Mouse (Mus musculus) embryonic facial prominence, embryonic 10.5 days (tissue): ENCODE data around the gene Wwp2. TPM values are rescaled to one million over a fixed set of nuclear protein-coding genes. Genes with fewer than 3 reads are reported as not detected.

ENCODE experiments used
- DNase-seq: peaks from one replicate; pipeline ENCODE4 v3.0.0-alpha.2; 2017; ENCODE audit warnings: low spot score
- H3K27ac ChIP-seq: fragments of 300-500 bp; sonication (generic); replicated peaks from 2 replicates; pipeline ENCODE4 v1.5.1; 2016; ENCODE audit warnings: mild to moderate bottlenecking
- H3K27me3 ChIP-seq: fragments of 300-500 bp; sonication (generic); replicated peaks from 2 replicates; pipeline ENCODE4 v1.6.1; 2016; ENCODE audit warnings: low read depth, mild to moderate bottlenecking; ENCODE audit not compliant: poor library complexity, severe bottlenecking
- H3K36me3 ChIP-seq: fragments of 300-500 bp; sonication (generic); replicated peaks from 2 replicates; pipeline ENCODE4 v1.6.1; 2016; ENCODE audit warnings: mild to moderate bottlenecking, moderate library complexity
- H3K4me1 ChIP-seq: fragments of 300-500 bp; sonication (generic); 2 replicates; pipeline ENCODE4 v1.6.1; 2016
- H3K4me3 ChIP-seq: fragments of 300-500 bp; sonication (generic); 2 replicates; pipeline ENCODE4 v1.5.1; 2016; ENCODE audit warnings: mild to moderate bottlenecking, moderate library complexity
- H3K9me3 ChIP-seq: fragments of 300-500 bp; sonication (generic); 2 replicates; pipeline ENCODE4 v1.6.1; 2016; ENCODE audit warnings: mild to moderate bottlenecking
- WGBS: fragments of 180-500 bp; shearing (Covaris S2); methylation state at CpG from one replicate; pipeline ENCODE4 v1.1.7; 2016; 5-methylcytosine and 5-hydroxymethylcytosine counted together
- microRNA counts: library from miRNA; unstranded; fragments of <30 nt; microRNA quantifications from one replicate; lab custom pipeline; 2017
- microRNA-seq: library from miRNA; unstranded; fragments of <30 nt; microRNA quantifications from one replicate; pipeline ENCODE4, GENCODE M21; 2017
- polyA plus RNA-seq: library from polyadenylated mRNA; unstranded; fragments of >200 nt; fragmentation: Nextera tagmentation; extraction: Ambion mirVana; gene quantifications from 2 replicates; pipeline ENCODE4 v1.2.1, GENCODE M21; 2016

The Wwp2 gene
- polyA plus RNA-seq, 1 experiment from 2014 or later: 67.5 TPM

DNA sequence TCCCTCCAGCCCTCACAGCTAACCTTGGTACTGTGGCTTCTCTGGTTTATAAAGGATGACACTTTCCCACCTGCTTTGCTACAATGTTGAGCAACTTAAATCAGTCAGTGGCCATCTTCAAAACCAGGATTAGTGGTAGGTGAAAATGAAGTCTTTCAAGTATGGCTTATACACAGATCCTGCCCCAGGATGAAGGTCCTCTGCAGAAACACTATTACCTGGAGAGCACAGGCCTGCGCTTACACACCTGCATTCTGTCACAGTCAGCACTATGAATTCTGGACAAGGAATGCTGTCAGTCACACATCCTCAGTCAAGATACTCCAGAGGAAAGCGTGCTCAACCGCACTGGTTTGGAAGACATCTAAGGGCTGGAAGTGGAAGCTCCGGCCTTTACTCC is 145.4 kb downstream of the Wwp2 start:
- WGBS: 95% methylated on average over 4 of the region's 4 CpGs
- peaks cover 90% of the 10 kb centered on the region for H3K36me3 ChIP-seq

DNA sequence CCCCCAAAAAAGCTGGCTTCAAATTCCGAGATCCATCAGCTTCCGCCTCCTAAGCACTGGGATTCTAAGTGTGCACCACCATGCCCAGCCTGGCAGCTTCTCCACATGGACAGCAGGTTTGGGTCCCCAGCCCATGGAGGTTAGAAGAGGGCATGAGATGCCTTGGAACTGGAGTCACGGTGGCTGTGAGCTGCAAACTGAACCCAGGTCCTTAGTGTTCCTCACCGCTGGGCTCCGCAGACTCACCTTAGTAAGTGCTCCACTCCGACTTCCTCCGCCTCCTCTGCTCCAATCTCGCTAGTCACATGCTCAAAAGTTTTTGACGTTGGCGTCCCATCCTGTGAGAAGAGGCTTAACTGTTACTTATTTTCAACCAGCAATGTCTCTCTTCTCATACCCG is 146.0 kb downstream of the Wwp2 start:
- Histone ChIP-seq H3K27ac (no peak overlapping the region), H3K27me3 (no peaks in the 10 kb centered on the region), H3K4me3 (no peak overlapping the region), H3K4me1 (peaks cover 14% of the 10 kb centered on the region), H3K9me3 (no peaks in the 10 kb centered on the region), H3K36me3 (peaks cover 91% of the 10 kb centered on the region)
- 92% methylated on average over 11 of the region's 11 CpGs for WGBS
- DNase-seq: no peak

More for the DNA sequence above, 145.4 kb downstream of the Wwp2 start:
- DNase-seq: no peak
- H3K27ac ChIP-seq: no peak overlapping the region
- H3K4me1 ChIP-seq: peaks cover 10% of the 10 kb centered on the region
- no peaks in the 10 kb centered on the region for H3K27me3 ChIP-seq
- H3K4me3 ChIP-seq: no peak overlapping the region
- H3K9me3 ChIP-seq: no peaks in the 10 kb centered on the region

DNA sequence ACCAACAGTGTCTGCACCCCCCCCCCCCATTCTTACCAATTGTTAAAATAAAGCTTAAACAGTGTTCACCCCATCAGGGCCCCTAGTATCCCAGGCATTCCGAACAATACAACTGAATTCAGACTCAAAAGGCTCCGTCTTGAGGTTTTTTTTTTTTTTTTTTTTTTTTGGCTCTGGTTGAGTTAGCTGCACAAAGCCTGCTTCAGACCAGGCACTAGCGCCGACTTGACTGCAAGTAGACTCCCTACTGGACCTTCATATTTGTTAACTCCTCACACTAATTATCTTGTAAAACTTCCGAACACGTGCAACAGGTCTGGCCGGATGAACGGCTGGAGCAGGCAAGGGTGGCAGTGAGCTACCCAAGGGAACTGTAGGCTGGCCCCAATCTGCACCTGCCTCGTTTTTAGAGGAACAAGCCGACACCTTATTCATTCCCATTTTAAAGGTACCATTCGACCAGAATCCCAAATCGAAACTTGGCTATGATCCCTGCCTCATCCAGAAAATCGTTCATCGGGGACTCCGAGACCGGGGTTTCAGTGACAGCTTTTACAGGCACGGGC is 151.3 kb downstream of the Wwp2 start:
- H3K4me1 ChIP-seq: peaks cover 16% of the 10 kb centered on the region
- no peaks in the 10 kb centered on the region for H3K27me3 ChIP-seq
- 3% methylated on average over 17 of the region's 17 CpGs for WGBS
- no peak for DNase-seq
- H3K27ac ChIP-seq: peak overlapping the region; percentile 94
- peaks cover 42% of the 10 kb centered on the region for H3K36me3 ChIP-seq
- peak overlapping the region; percentile 78 for H3K4me3 ChIP-seq
- H3K9me3 ChIP-seq: no peaks in the 10 kb centered on the region

DNA sequence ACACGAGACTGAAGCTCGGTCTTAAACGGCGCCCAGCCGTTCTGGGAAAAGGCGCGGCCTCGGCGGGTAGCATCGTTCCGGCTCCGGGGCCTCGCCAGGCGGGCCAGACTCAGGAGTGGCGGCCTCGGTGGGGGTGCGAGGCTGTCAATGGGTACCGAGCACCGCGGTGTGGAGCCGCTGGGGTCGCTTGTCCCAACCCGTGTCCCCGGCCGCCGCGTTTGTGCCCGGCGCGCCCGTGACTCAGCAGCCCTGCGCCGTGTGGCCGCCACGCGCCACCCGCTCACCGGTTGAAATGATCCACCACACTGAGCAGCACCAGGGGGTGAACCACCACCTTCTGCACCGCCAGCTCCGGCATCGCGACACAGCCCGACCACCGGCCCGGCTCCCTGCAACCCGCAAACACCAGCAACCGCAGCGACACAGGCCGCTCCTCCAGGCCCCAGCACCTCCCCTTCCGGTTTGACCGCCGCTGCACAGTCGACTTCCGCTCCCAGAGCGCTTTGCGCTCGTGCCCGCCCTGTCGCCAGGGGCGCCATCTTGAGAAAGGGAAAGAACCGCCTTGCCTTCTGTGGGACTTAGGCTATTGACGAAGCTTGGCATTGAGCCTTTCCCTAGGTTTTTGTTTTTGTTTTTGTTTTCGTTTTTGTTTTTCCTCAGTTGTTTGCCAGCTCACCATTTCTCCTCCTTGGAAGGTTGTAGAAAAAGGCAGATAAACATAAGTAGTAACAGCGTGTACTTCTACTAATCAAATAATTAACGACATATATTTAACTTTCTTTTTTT is 152.0 kb downstream of the Wwp2 start, which contains the start of gene Psmd7:
TSS of gene Psmd7 (minus strand) at position 470 of the 786 bp plus-strand sequence.
- peak within 1 kb of the TSS; percentile 78 for H3K4me3 ChIP-seq
- no peaks in the 10 kb centered on the region for H3K27me3 ChIP-seq
- peak; percentile 96 for DNase-seq
- peaks cover 16% of the 10 kb centered on the region for H3K4me1 ChIP-seq
- H3K36me3 ChIP-seq: peaks cover 35% of the 10 kb centered on the region
- no peaks in the 10 kb centered on the region for H3K9me3 ChIP-seq
- 2% methylated on average over 65 of the region's 65 CpGs for WGBS
- peak within 1 kb of the TSS; percentile 94 for H3K27ac ChIP-seq

DNA sequence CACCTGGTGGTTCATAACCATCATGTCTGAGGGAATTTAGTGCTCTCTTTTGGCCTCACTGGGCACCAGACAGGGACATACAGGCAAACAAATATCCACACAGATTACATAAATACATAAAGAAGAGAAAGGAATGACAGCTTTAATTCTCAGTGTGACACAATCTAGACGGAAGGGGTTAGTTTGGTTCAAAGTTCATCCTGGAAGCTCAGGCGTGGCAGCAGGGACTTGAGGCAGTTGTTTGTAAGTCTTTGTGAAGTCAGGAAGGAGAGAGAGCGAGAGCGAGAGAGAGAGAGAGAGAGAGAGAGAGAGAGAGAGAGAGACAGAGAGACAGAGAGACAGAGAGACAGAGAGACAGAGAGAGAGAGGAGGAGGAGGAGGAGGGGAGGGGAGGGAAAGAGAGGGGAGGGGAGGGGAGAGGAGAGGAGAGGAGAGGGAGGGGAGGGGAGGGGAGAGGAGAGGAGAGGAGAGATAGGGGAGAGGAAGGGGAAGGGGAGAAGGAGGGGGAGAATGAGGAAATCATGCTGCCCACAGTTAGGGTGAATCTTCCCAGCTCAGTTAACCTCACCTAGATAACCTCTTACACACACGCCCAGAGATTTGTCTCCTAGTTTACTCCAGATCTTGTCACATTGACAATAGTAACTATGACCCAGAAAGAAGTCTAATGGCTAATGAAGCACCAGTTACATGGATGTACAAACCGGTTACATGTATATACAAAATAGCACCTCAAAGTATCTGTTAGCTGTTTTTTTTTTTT is 158.0 kb downstream of the Wwp2 start:
- Histone ChIP-seq H3K9me3 (no peaks in the 10 kb centered on the region), H3K4me3 (no peak overlapping the region), H3K27ac (no peak overlapping the region), H3K27me3 (no peaks in the 10 kb centered on the region; the same call in 1 of the 2 replicates), H3K36me3 (no peaks in the 10 kb centered on the region), H3K4me1 (0 out of 2 replicates have a peak, but pooled peaks cover 3% of the 10 kb centered on the region)
- no peak for DNase-seq
- 81% methylated on average over 6 of the region's 6 CpGs for WGBS

DNA sequence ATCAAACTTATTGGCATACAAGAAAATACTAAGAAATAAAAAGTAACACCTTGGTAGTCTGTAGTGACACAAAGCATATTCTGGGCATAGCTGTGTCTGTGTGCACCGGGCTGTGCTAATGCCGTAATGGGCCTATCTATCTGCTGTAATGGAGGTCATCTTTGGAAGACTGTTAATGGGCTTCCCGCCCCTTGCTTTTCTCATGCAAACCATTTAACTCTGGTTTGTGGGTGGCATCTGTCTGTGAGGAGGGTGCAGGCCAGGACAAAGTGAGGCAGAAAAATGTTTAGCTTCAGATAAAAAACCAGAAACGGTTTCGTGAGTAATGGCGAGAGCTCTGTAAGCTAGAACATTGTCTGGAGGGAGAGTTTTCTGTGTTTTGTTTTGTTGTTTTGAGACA is 158.7 kb downstream of the Wwp2 start:
- whole genome bisulfite sequencing: 73% methylated on average over 6 of the region's 6 CpGs
- no peak overlapping the region for H3K27ac ChIP-seq
- no peaks in the 10 kb centered on the region for H3K9me3 ChIP-seq
- no peaks in the 10 kb centered on the region for H3K36me3 ChIP-seq
- no peak overlapping the region for H3K4me3 ChIP-seq
- 0 out of 2 replicates have a peak, but pooled peaks cover 3% of the 10 kb centered on the region for H3K4me1 ChIP-seq
- DNase-seq: no peak
- no peaks in the 10 kb centered on the region; the same call in 1 of the 2 replicates for H3K27me3 ChIP-seq

DNA sequence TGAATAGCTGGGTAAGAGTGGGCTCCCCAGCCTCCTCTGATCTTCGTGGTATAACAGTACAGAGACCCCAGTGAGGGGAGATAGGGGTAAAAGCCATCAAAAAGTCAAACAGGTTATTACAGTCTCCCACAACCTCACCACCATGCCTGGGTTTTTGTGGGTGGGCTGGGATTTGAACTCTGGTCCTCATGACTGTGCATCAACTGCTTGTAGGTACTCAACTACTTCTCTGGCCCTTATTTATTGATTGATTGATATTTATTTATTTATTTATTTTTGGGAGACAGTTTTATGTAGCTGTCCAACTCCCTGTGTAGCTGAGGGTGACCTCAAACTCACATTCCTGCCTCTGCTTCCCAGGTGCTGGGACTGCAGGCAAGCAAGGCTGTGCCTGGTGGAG is 161.6 kb downstream of the Wwp2 start:
- WGBS: 84% methylated on average over 1 of the region's 1 CpGs
- H3K4me1 ChIP-seq: 0 out of 2 replicates have a peak, but pooled peaks cover 3% of the 10 kb centered on the region
- DNase-seq: no peak

DNA sequence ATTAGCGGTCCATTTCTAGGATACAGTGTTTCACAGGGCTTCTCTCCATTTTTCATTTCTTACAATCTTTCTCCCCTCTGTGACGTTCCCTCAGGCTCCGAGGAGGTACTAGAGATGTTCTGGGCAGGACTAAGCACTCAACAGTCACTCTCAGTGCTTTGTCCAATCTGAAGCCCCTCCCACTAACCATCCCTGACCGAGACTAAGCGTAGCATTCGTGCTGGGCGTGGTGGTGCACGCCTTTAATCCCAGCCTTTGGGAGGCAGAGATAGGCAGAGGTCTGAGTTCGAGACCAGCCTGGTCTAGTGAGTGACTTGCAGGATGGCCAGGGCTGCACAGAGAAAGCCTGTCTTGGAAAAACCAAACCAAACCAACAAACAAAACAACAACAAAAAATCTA is 163.5 kb downstream of the Wwp2 start:
- Histone ChIP-seq H3K27me3 (peaks cover 7% of the 10 kb centered on the region; the same call in 1 of the 2 replicates), H3K4me1 (peaks cover 7% of the 10 kb centered on the region), H3K36me3 (no peaks in the 10 kb centered on the region), H3K4me3 (no peak overlapping the region), H3K9me3 (no peaks in the 10 kb centered on the region), H3K27ac (no peak overlapping the region)
- no peak for DNase-seq
- 89% methylated on average over 9 of the region's 9 CpGs for WGBS

More for the DNA sequence above, 161.6 kb downstream of the Wwp2 start:
- Histone ChIP-seq H3K27me3 (peaks cover 7% of the 10 kb centered on the region; the same call in 1 of the 2 replicates), H3K27ac (no peak overlapping the region), H3K36me3 (no peaks in the 10 kb centered on the region), H3K9me3 (no peaks in the 10 kb centered on the region), H3K4me3 (no peak overlapping the region)

DNA sequence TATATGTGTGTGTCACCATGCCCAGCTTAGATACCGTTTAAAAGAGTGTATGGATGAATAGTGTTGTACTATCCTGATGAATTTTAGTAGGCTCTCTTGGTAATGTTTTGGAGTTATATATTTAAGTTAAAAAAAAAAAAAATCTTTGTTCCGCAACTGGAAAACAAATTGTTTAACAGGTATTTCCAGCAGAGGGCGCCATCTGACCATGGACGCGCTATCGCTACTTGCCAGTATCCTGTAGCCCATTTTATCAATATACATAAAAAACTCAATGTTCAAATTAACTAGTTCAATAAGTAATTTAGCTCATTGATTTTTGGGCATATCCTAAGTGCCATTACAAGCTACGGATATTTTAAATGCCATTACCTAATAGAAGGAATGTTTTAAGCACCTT is 166.9 kb downstream of the Wwp2 start:
- peaks cover 7% of the 10 kb centered on the region for H3K4me1 ChIP-seq
- peak; percentile 76 for DNase-seq
- no peak overlapping the region for H3K27ac ChIP-seq
- H3K36me3 ChIP-seq: no peaks in the 10 kb centered on the region
- 4% methylated on average over 7 of the region's 7 CpGs for WGBS
- H3K4me3 ChIP-seq: no peak overlapping the region
- no peaks in the 10 kb centered on the region for H3K9me3 ChIP-seq
- H3K27me3 ChIP-seq: peaks cover 7% of the 10 kb centered on the region; the same call in 1 of the 2 replicates

MicroRNAs encoded within 50 kb of the gene (microRNA counts, 519-probe panel; counts per million panel counts)
- 4,627 counts per million, percentile 83 among the panel's probes with 10 or more counts for microRNA mmu-miR-140 (lab: Ali Mortazavi, UCI)

Small RNAs within 50 kb of the gene (microRNA-seq; reads per million reads assigned to microRNA genes)
- gene Mir140: 4,229 reads per million, percentile 87 among the genes with 10 or more reads in this experiment

Other genes with a start within 250 kb of the Wwp2 start
- 10.9 and 11.2 TPM in 2 replicates for gene Nfat5, start 142.9 kb upstream of the Wwp2 start, polyA plus RNA-seq
- gene Nqo1, start 33.2 kb upstream of the Wwp2 start, polyA plus RNA-seq: 6.7 and 7.8 TPM in 2 replicates
- gene Nob1, start 11.3 kb upstream of the Wwp2 start, polyA plus RNA-seq: 104 and 106 TPM in 2 replicates
- gene Psmd7, start 152.1 kb downstream of the Wwp2 start, polyA plus RNA-seq: 372 TPM in 2 replicates